Comparison of ENCODE assay signal across 31 mouse cellular contexts in genomic region chr10:120441254-120441653, GRCm38 (mm10). TPM values are rescaled to one million over a fixed set of nuclear protein-coding genes. Genes with fewer than 3 reads are reported as not detected.
DNase-seq lines count a peak whose midpoint lies in the region; ATAC-seq and TF ChIP-seq lines count a peak whose summit lies in the region.
"Had no signal": no experiment of that assay in that cellular context is flagged by ENCODE, and none has a peak within 500 bp of the region (broad histone marks: within the 10 kb centered on the region; RNA-seq: fewer than 3 reads in every experiment).

No protein-coding gene starts in this region.

- no peak overlapping the region for H3K4me2 ChIP-seq in forebrain, embryonic 12.5 days
- H3K4me2 ChIP-seq in forebrain, embryonic 13.5 days = no peak overlapping the region
- H3K4me2 ChIP-seq in kidney, embryonic 15.5 days = no peak overlapping the region
- H3K4me2 ChIP-seq: embryonic facial prominence, embryonic 15.5 days; hindbrain, embryonic 15.5 days; liver, embryonic 12.5 days had no signal

- no peak overlapping the region for H3K4me3 ChIP-seq in forebrain, embryonic 12.5 days (replicated peaks)
- no peak overlapping the region for H3K4me3 ChIP-seq in forebrain, embryonic 13.5 days
- no peak overlapping the region for H3K4me3 ChIP-seq in kidney, embryonic 15.5 days (replicated peaks)
- H3K4me3 ChIP-seq in ES-E14 (ENCODE audit: insufficient read depth in 1 of 2, low read depth in 1 of 2, low read length in 2 of 2, poor library complexity in 1 of 2, severe bottlenecking in 1 of 2) = no peak overlapping the region
- no peak overlapping the region for H3K4me3 ChIP-seq in limb, embryonic 10.5 days
- H3K4me3 ChIP-seq: embryonic facial prominence, embryonic 15.5 days; hindbrain, embryonic 15.5 days; layer of hippocampus, adult 2 months; left cerebral cortex, adult 2 months; liver, embryonic 12.5 days had no signal

- peak overlapping the region; percentile 7; the same call in 1 of the 2 replicates for H3K9ac ChIP-seq in forebrain, embryonic 12.5 days
- no peak overlapping the region for H3K9ac ChIP-seq in forebrain, embryonic 13.5 days
- H3K9ac ChIP-seq in kidney, embryonic 15.5 days = no peak overlapping the region
- H3K9ac ChIP-seq in ES-E14 (ENCODE audit: insufficient read depth, low read depth, low read length, poor library complexity, severe bottlenecking) = no peak overlapping the region
- H3K9ac ChIP-seq: embryonic facial prominence, embryonic 15.5 days; forebrain, postnatal 0 days; hindbrain, embryonic 15.5 days; liver, embryonic 12.5 days; liver, postnatal 0 days had no signal

- no peak for ATAC-seq in forebrain, embryonic 12.5 days (ENCODE audit: low FRiP score)
- no peak for ATAC-seq in forebrain, embryonic 13.5 days
- ATAC-seq in kidney, embryonic 15.5 days (replicated peaks; ENCODE audit: low FRiP score) = no peak
- ATAC-seq: forebrain, postnatal 0 days; liver, embryonic 12.5 days; liver, postnatal 0 days; midbrain, embryonic 16.5 days; Patski had no signal

- no peaks in the 10 kb centered on the region for H3K9me3 ChIP-seq in forebrain, embryonic 12.5 days
- H3K9me3 ChIP-seq in forebrain, embryonic 13.5 days (replicated peaks) = no peaks in the 10 kb centered on the region
- H3K9me3 ChIP-seq in kidney, embryonic 15.5 days (replicated peaks) = no peaks in the 10 kb centered on the region
- no peaks in the 10 kb centered on the region for H3K9me3 ChIP-seq in ES-E14 (ENCODE audit: control insufficient read depth, insufficient read depth, low read depth, low read length)
- H3K9me3 ChIP-seq in limb, embryonic 10.5 days (replicated peaks) = no peaks in the 10 kb centered on the region
- H3K9me3 ChIP-seq: embryonic facial prominence, embryonic 15.5 days; hindbrain, embryonic 15.5 days; liver, embryonic 12.5 days had no signal

- no peak for DNase-seq in kidney, adult 9 months
- DNase-seq in ES-E14 (ENCODE audit: low read depth, low spot score) = no peak
- DNase-seq in limb, embryonic 10.5 days (ENCODE audit: low spot score) = no peak
- DNase-seq in cerebellum, adult 11 months = no peak
- DNase-seq: adrenal gland, postnatal 10 days; cerebellum, adult 11-12 months; cerebellum, adult 9-11 months; forebrain, postnatal 0 days; gastrocnemius, postnatal 10 days; heart, postnatal 36 days; kidney, adult 18-20 months; kidney, postnatal 36 days; liver, postnatal 0 days; lung, postnatal 10 days; right cerebral cortex, postnatal 4 days; thymus, adult 2 months; thymus, postnatal 36 days had no signal

- H3K4me1 ChIP-seq in forebrain, embryonic 12.5 days = peaks cover 19% of the 10 kb centered on the region
- peaks cover 28% of the 10 kb centered on the region for H3K4me1 ChIP-seq in forebrain, embryonic 13.5 days
- H3K4me1 ChIP-seq in kidney, embryonic 15.5 days = peaks cover 34% of the 10 kb centered on the region
- no peaks in the 10 kb centered on the region for H3K4me1 ChIP-seq in ES-E14 (ENCODE audit: control insufficient read depth in 2 of 2, insufficient read depth in 2 of 2, low read length in 2 of 2, poor library complexity in 1 of 2)
- H3K4me1 ChIP-seq in limb, embryonic 10.5 days = peaks cover 37% of the 10 kb centered on the region
- H3K4me1 ChIP-seq: liver, embryonic 12.5 days had no signal

- 33% methylated on average over 11 of the region's 11 CpGs for WGBS in forebrain, embryonic 12.5 days
- 25% methylated on average over 11 of the region's 11 CpGs for whole genome bisulfite sequencing in forebrain, embryonic 13.5 days
- WGBS in kidney, embryonic 15.5 days = 43% methylated on average over 11 of the region's 11 CpGs
- WGBS in limb, embryonic 10.5 days = 74% methylated on average over 11 of the region's 11 CpGs

- H3K27ac ChIP-seq in forebrain, embryonic 12.5 days = 0 out of 2 replicates have a peak overlapping the region, but pooled peaks have one; percentile 53
- H3K27ac ChIP-seq in forebrain, embryonic 13.5 days = no peak overlapping the region
- 0 out of 2 replicates have a peak overlapping the region, but pooled peaks have one; percentile 13 for H3K27ac ChIP-seq in kidney, embryonic 15.5 days
- no peak overlapping the region for H3K27ac ChIP-seq in ES-E14 (ENCODE audit: insufficient read depth, low read depth, low read length, poor library complexity, severe bottlenecking)
- H3K27ac ChIP-seq in limb, embryonic 10.5 days = 0 out of 2 replicates have a peak overlapping the region, but pooled peaks have one; percentile 10
- H3K27ac ChIP-seq: embryonic facial prominence, embryonic 15.5 days; hindbrain, embryonic 15.5 days; layer of hippocampus, adult 2 months; left cerebral cortex, adult 2 months; liver, embryonic 12.5 days; macrophage had no signal

- in situ Hi-C loops in ES-E14 (cut with MboI; ENCODE audit: low sequenced_read_pairs in 2 of 2, unreplicated experiment in 2 of 2) = no loop called here

- H3K36me3 ChIP-seq in forebrain, embryonic 12.5 days (replicated peaks) = peaks cover 23% of the 10 kb centered on the region
- no peaks in the 10 kb centered on the region for H3K36me3 ChIP-seq in forebrain, embryonic 13.5 days (ENCODE audit: poor library complexity, severe bottlenecking)
- peaks cover 57% of the 10 kb centered on the region for H3K36me3 ChIP-seq in kidney, embryonic 15.5 days
- no peaks in the 10 kb centered on the region for H3K36me3 ChIP-seq in ES-E14 (ENCODE audit: control insufficient read depth, insufficient read depth, low read length, poor library complexity, severe bottlenecking)
- H3K36me3 ChIP-seq in limb, embryonic 10.5 days = peaks cover 99% of the 10 kb centered on the region
- H3K36me3 ChIP-seq: embryonic facial prominence, embryonic 15.5 days; hindbrain, embryonic 15.5 days had no signal

- H3K27me3 ChIP-seq in forebrain, embryonic 12.5 days = no peaks in the 10 kb centered on the region
- no peaks in the 10 kb centered on the region for H3K27me3 ChIP-seq in forebrain, embryonic 13.5 days
- H3K27me3 ChIP-seq in kidney, embryonic 15.5 days = no peaks in the 10 kb centered on the region
- no peaks in the 10 kb centered on the region for H3K27me3 ChIP-seq in limb, embryonic 10.5 days (ENCODE audit: low read depth, poor library complexity, severe bottlenecking)
- H3K27me3 ChIP-seq: embryonic facial prominence, embryonic 15.5 days; hindbrain, embryonic 15.5 days; liver, embryonic 12.5 days; Patski had no signal

TF ChIP-seq in ES-E14, 5 proteins besides CTCF, POLR2A, EP300 and RAD21:
- TF ChIP-seq ZC3H11A (IDR thresholded peaks at IDR 0.05; ENCODE audit: borderline replicate concordance, low read depth, low read length) (no peak), HCFC1 (IDR thresholded peaks at IDR 0.05; ENCODE audit: borderline replicate concordance, insufficient read depth, low read length) (no peak), ZNF384 (IDR thresholded peaks at IDR 0.05; ENCODE audit: low read depth, low read length) (0 out of 2 replicates have a peak, but pooled peaks have one; percentile 18)

RNA-seq across cellular contexts. Expression of gene Hmga2, which starts 35.0 kb away (rescaled TPM):
- 48.7 and 48.9 TPM in 2 replicates for polyA plus RNA-seq in forebrain, embryonic 12.5 days (2016; fragmentation: Nextera tagmentation; extraction: Ambion mirVana)
- polyA plus RNA-seq in forebrain, embryonic 13.5 days (2015; fragmentation: Nextera tagmentation; extraction: Ambion mirVana) = 12.1 and 15.1 TPM in 2 replicates
- polyA plus RNA-seq in kidney, embryonic 15.5 days (2015; fragmentation: Nextera tagmentation; extraction: Ambion mirVana) = 28.3 and 30.3 TPM in 2 replicates
- total RNA-seq in ES-E14 (2012; rRNA removed) = 5.8 and 21.6 TPM in 2 replicates
- 129 and 160 TPM in 2 replicates for polyA plus RNA-seq in limb, embryonic 10.5 days (2016; fragmentation: Nextera tagmentation; extraction: Ambion mirVana)
- total RNA-seq: heart, adult 8-10 months; heart, postnatal 36 days; MEL had no signal
- polyA plus RNA-seq: spleen, adult 2 months had no signal

Comparison
In these comparisons a context has a peak if more than half of its experiments do, and no peak if none do; other contexts are left out.
1. H3K27ac ChIP-seq: peak in forebrain, embryonic 12.5 days (single experiment), kidney, embryonic 15.5 days (single experiment) and limb, embryonic 10.5 days (single experiment); none in forebrain, embryonic 13.5 days (single experiment) and ES-E14 (single experiment).